Mouse (Mus musculus): ENCODE results near the gene Pgam5. TPM values are rescaled to one million over a fixed set of nuclear protein-coding genes. Genes with fewer than 3 reads are reported as not detected.

Pgam5 gene
- total RNA-seq, 2 experiments from 2014 or later = 45.8 to 57.6 TPM

DNA sequence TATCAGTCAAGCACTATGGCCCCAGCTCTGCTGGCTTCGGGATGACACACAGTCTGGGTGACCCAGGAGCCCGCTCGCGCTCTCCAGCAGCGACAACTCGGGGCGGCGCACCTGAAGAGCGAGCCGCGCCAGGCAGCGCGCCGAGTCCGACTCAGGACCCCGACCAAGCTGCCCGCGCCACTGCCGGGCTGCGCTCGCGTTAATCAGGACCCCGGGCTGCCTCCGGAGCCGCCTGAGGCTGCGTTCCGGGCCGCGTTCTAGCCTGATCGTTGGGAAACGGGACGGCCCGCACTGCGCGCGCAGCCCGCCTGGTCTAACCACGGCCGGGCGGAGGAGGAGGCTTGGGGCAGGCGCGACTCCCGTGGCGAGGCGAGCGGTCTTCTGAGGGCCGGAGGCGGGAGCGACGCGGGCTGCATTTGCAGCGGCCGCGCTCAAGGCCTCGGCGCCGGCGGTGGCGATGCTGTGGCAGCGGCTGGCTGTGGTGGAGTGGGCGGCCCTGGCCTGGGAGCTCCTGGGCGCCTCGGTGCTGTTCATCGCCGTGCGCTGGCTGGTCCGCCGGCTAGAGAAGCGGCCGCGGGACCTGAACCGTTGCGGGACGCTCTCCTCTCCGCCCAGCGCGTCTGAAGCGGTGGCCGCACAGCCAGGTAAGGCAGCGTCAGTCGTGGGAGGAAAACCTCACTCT lies 38.8 kb downstream of the Pgam5 start, which contains the start of gene Ankle2:
Ankle2 (plus strand) TSS at position 225 of the 682 bp plus-strand sequence.
- peak; percentile 94 to 95 for DNase-seq

DNA sequence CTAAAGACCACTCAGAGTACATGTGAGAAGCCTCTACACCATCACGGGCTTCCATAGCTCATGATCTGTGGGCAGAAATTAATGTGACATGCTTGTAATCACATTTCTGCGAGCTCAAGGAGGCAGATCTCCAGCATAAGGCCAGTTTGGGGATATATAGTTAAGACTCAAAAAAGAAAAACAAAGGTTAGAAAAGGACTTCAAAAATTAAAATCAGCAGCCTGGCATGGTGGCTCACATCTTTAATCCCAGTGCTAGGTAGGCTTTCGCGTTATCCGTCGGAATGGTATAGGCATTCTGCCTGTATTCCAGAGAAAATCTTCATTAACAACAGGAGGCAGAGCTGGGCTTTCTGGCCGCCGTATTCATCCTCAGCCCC lies 39.3 kb downstream of the Pgam5 start:
- DNase-seq = peak in 1 of 2 experiments; percentile 4

DNA sequence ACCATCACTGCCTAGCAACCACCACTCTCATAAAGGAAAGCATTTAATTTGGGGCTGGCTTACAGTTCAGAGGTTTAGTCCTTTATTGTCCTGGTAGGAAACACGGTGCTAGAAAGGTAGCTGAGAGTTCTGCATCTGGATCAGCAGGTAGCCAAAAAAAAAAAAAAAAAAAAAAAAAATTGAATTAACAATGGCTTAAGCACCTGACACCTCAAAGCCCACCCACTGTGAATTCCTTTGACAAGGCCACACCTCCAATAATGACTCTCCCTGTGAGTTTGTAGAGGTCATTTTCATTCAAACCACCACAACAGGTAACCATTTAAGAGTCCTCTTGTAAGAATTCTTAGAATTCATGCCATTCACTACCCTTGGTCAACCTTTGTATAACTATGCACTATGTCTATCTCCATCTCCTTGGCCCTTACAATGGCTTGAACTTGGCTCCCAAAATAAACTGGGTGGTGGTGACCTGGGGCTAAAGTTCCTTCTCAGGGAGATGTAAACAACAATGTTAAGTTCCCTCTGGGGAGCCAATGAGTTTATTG lies 42.3 kb downstream of the Pgam5 start:
- no peak for DNase-seq

DNA sequence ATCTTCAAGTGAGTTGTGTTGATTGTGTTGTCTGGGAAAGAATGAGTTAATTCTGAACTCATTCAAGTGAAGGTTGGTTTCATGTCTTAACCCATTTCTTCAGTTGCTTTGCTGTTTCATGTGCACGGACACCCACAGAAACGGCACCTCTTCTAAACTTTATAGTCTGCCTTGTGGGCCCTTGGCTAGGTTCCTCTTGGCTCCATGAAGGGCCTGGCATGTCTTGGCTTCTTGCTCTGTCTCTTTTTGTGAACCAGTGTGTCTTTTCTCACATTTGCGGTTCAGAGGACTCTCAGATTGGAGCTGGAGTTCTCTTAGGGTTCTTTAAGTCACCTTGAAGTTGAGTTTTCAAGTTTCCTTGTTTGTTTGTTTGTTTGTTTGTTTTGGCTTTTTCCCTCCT lies 44.7 kb downstream of the Pgam5 start:
- no peak for DNase-seq

DNA sequence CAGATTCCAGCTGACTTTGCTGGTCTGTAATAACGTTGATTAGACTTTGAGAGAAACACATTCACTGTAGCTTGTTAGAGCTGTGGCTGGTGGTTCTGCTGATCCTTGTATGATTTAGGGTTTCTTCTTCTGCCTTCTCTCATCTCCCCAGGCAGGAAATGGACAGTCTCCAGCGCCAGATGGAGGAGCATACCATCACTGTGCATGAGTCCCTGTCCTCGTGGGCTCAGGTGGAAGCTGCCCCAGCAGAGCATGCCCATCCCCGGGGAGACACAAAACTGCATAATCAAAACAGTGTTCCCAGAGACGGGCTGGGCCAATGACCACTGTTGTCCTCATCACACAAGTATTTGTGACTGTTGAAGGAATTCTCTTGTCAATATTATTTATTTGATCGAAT lies 47.0 kb downstream of the Pgam5 start:
- DNase-seq = no peak

DNA sequence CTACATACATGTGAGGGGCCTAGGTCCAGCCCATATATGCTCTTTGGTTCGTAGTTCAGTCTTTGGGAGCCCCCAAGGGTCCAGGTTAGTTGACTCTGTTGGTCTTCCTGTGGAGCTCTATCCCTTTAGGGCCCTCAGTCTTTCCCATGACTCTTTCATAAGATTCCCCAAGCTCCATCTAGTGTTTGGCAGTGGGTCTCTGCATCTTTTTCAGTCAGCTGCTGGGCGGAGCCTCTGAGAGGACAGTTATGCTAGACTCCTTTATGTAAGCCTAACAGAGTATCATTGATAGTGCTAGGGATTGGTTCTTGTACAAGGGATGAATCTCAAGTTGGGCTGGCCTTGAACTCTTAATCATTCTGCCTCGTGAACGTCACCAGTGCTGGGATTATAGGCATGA lies 49.4 kb downstream of the Pgam5 start:
- no peak for DNase-seq

DNA sequence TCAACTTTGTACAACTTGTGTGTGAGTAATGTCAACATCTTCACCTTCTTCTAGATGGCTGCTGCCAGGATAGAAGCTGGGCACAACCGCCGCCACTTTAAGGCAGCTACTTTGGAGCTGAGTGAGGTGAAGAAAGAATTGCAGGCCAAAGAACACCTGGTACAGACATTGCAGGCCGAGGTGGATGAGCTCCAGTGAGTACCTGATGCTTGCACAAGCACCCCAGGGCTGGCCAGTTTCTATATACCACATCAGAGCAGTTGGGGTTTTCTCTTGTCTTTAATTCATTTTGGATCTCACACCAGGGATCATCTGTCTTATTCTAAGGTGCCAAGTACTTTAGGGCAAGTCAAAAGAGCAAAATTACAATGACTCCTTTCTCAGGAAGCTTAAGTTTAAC lies 52.9 kb downstream of the Pgam5 start:
- DNase-seq = no peak

DNA sequence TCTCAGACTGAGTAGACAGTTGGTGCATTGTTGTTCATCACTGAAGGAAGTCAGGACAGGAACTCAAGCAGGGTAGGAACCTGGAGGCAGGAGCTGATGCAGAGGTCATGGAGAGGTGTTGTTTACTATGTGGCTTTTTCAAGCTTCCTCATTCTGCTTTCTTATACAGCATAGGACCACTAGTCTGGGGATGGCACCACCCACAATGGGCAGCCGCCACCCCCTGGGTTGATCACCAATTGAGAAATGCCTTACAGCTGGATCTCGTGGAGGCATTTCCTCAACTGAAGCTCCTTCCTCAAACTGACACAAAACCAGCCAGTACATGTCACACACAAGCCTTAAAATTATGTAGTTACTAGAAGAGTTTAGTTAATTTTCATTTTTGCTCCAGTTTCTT lies 58.4 kb downstream of the Pgam5 start:
- DNase-seq = no peak

Other genes with a start within 250 kb of the Pgam5 start
- gene Gm17655, start 197.4 kb downstream of the Pgam5 start, total RNA-seq (2021) = 1 to 10 TPM; 4.7 to 5.9 TPM
- gene Gm35315, start 175.5 kb downstream of the Pgam5 start, total RNA-seq (2021) = under 1 TPM; 0.10 to 0.49 TPM
- under 1 TPM in 1 of 2 experiments, not detected in 1; 0.10 TPM for gene Plcxd1, start 169.9 kb downstream of the Pgam5 start, total RNA-seq (2021)
- 10 to 100 TPM; 50.6 to 71.9 TPM for gene Gtpbp6, start 161.7 kb downstream of the Pgam5 start, total RNA-seq (2021)
- gene Zfp605, start 159.8 kb downstream of the Pgam5 start, total RNA-seq (2021) = 1 to 10 TPM; 6.5 to 6.9 TPM
- 10 to 100 TPM; 29.7 to 31.9 TPM for gene Chfr, start 134.1 kb downstream of the Pgam5 start, total RNA-seq (2021)
- 10 to 100 TPM; 42.5 to 43.2 TPM for gene Golga3, start 93.2 kb downstream of the Pgam5 start, total RNA-seq (2021)
- 10 to 100 TPM; 43.7 to 44.9 TPM for gene Ankle2, start 38.9 kb downstream of the Pgam5 start, total RNA-seq (2021)
- 10 to 100 TPM; 10.6 to 12.0 TPM for gene Pxmp2, start 16.3 kb upstream of the Pgam5 start, total RNA-seq (2021)
- gene Pole, start 16.4 kb upstream of the Pgam5 start, total RNA-seq (2021) = 1 to 10 TPM; 3.1 to 3.2 TPM
- under 1 TPM; 0.17 to 0.30 TPM for gene P2rx2, start 73.3 kb upstream of the Pgam5 start, total RNA-seq (2021)
- gene Lrcol1, start 74.8 kb upstream of the Pgam5 start, total RNA-seq (2021) = not detected
- gene Fbrsl1, start 178.6 kb upstream of the Pgam5 start, total RNA-seq (2021) = 10 to 100 TPM; 65.6 to 68.6 TPM